Mouse (Mus musculus) embryonic stem cell, embryonic (primary cell): ENCODE measurements around the gene Hook2.

ENCODE experiments used
- CTCF ChIA-PET, 4 experiments: fragments of 300-600 bp in 2 of 4; fragments of 350-600 bp in 2 of 4; sonication (Branson Sonifier 250); formaldehyde crosslinking; loops; one replicate each; lab custom pipeline; 2022; ENCODE audit warnings: inconsistent platforms in 2 of 4; lab: Charles Lee
- POLR2A ChIA-PET, 4 experiments: fragments of 300-600 bp in 2 of 4; fragments of 350-600 bp in 2 of 4; sonication (Branson Sonifier 250); formaldehyde crosslinking; loops; one replicate each; lab custom pipeline; 2022; ENCODE audit warnings: antibody characterized with exemption in 4 of 4, inconsistent platforms in 1 of 4; lab: Charles Lee

Gene Hook2

GRCm38 (mm10) chr8:85025098-85025932 is 34.9 kb downstream of the Hook2 start, which contains the start of gene Asna1:
Asna1 (minus strand) TSS chr8:85025281.
- ChIA-PET CTCF (interaction anchor here in 2 of 4 experiments (0.5 to 2.1 kb wide), 6 partner anchors 9 to 51 kb away, joined by 3 to 16 read pairs (median 3); partner anchors contain the start of gene Tnpo2 (in 1 of the 2)), POLR2A (interaction anchor here (0.6 to 21.2 kb wide), 61 partner anchors 9 to 376 kb away, joined by 3 to 488 read pairs (median 6); partner anchors contain the start of genes Tnpo2 (in 4 of the 4), Dhps (in 3 of the 4), Hook2 (in 3 of the 4) and Junb (in 3 of the 4))

DNA sequence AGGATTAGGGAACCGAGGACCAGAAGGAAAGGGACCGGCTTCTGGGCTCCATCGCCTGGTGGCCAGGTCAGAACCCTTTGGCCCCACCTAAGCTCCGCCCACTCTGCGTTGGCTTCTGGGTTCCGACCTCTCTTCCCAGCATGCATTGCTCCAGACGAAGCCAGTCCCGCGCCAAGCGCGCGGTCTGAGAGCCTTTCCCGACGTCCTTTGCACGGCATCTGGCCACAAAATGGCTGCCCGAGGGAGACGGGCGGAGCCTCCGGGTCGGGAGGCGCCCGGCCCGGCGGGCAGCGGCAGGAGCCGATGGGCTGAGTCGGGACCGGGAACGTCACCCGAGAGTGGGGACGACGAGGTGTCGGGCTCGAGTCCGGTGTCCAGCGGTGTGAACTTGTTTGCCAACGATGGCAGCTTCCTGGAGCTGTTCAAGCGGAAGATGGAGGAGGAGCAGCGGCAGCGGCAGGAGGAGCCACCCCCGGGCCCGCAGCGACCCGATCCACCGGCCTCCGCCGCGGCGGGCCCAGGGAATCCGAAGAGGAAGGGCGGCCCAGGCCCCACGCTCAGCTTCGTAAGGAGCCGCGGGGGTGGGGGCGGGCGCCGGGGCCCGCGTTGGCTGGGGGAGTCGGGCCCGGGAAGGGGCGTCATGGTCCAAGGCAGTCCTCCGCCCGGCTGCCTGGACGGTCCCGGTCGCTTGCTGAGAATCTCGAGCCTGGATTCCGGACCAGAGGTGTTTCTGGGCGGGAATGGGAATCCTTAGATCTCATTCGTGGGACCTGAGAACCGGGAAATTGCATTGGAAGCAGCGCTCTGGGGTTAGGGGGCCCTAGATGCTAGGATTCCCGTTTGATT is 36.5 kb downstream of the Hook2 start, which contains the start of gene Trir:
Trir (plus strand) TSS at position 154 of the 846 bp plus-strand sequence.
- POLR2A ChIA-PET = interaction anchor here (0.5 to 21.2 kb wide), 96 partner anchors 8 to 542 kb away, joined by 3 to 488 read pairs (median 5); partner anchors contain the start of genes Dhps (in 4 of the 4), Hook2 (in 3 of the 4), Junb (in 3 of the 4) and Man2b1 (in 3 of the 4)

DNA sequence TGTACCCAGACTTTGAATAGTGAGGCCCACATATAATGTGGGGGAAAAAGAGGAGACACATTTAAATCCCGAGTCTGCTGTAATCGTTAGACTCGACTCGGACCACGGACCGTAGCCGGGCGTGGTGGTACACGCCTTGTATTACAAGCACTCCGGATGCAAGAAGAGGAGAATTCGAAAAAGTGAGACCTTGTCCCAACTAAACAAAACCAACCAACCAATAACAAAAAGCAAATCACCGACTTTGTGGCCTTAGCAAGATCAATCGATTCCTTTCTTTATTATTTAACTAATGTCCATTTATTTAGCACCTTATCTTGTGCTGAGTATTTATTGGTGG is 37.1 kb downstream of the Hook2 start:
- ChIA-PET POLR2A (interaction anchor here (0.6 to 21.2 kb wide), 34 partner anchors 9 to 445 kb away, joined by 3 to 488 read pairs (median 14); partner anchors contain the start of genes Tnpo2 (in 4 of the 4), Junb (in 3 of the 4), Best2 (in 2 of the 4) and Calr (in 2 of the 4)), CTCF (interaction anchor here in 1 of 4 experiments (1.3 to 1.5 kb wide), 2 partner anchors 14 to 52 kb away, joined by 4 to 9 read pairs; partner anchors contain the start of gene Best2)

More for the DNA sequence above, 36.5 kb downstream of the Hook2 start, which contains the start of gene Trir:
- CTCF ChIA-PET = interaction anchor here in 3 of 4 experiments (0.9 to 2.1 kb wide), 10 partner anchors 13 to 124 kb away, joined by 3 to 16 read pairs (median 4); partner anchors contain the start of gene Best2 (in 1 of the 3)

DNA sequence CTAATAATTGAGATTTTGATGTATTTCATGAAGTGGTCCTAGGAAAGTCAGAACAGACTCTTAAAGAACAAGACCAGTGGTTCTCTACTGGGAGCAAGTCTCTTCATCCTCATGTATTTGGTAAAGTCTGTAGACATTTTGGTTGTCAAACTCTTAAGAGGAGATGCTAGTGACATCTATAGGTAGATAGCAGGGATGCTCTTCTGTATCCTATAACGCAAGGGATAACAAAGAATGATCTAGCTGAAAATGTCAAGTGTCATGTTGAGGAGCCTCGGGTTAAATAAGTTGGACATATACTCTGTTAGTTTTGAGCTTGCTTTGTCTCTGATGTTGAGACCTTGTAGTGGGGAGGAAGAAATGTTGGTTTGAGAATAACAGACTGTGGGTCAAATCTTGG is 37.5 kb downstream of the Hook2 start:
- CTCF ChIA-PET = no interaction called here
- POLR2A ChIA-PET = interaction anchor here (0.6 to 21.2 kb wide), 13 partner anchors 9 to 52 kb away, joined by 3 to 488 read pairs (median 9); partner anchors contain the start of genes Tnpo2 (in 4 of the 4), Best2 (in 2 of the 4) and Dhps (in 1 of the 4)

DNA sequence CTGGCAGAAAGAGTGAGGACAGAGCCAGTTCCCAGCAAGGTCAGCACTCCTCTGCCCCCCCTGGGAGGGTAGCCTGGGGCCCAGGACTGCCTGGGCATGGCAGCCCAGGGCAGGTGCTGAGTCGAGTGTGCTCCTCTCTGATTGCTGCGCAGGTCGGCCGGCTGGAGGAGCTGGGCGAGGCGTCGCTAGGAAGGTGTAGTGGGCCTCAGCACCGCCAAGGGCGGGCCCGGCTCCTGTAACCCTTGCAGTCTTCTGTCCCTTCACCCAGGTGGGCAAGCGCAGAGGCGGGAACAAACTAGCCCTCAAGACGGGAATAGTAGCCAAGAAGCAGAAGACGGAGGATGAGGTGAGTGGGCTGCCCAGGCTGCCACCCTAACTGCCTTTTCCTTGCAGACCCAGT is 38.9 kb downstream of the Hook2 start:
- CTCF ChIA-PET = interaction anchor here in 1 of 4 experiments (1.0 kb wide), 1 partner anchor 16 kb away, joined by 3 read pairs; no protein-coding TSS in a partner anchor
- POLR2A ChIA-PET = interaction anchor here in 3 of 4 experiments (0.6 to 21.2 kb wide), 21 partner anchors 8 to 126 kb away, joined by 3 to 488 read pairs (median 3); partner anchors contain the start of genes Dhps (in 3 of the 3), Best2 (in 2 of the 3), Tnpo2 (in 2 of the 3) and Wdr83os (in 2 of the 3)

GRCm38 (mm10) chr8:85032622-85033311 is 42.4 kb downstream of the Hook2 start:
- ChIA-PET CTCF (interaction anchor here in 1 of 4 experiments (1.6 kb wide), 1 partner anchor 59 kb away, joined by 3 read pairs; no protein-coding TSS in a partner anchor), POLR2A (interaction anchor here in 3 of 4 experiments (0.6 to 21.2 kb wide), 18 partner anchors 9 to 276 kb away, joined by 3 to 488 read pairs (median 6); partner anchors contain the start of genes Dhps (in 2 of the 3), Best2 (in 1 of the 3), Calr (in 1 of the 3) and Hook2 (in 1 of the 3))

GRCm38 (mm10) chr8:85033867-85034266 is 43.5 kb downstream of the Hook2 start:
- ChIA-PET POLR2A (interaction anchor here in 3 of 4 experiments (0.6 to 21.3 kb wide), 24 partner anchors 9 to 187 kb away, joined by 3 to 488 read pairs (median 14); partner anchors contain the start of genes Dhps (in 3 of the 3), Asna1 (in 2 of the 3), Calr (in 2 of the 3) and Junb (in 2 of the 3)), CTCF (interaction anchor here in 3 of 4 experiments (0.9 to 1.4 kb wide), 3 partner anchors 21 to 60 kb away, joined by 4 to 6 read pairs (median 5); no protein-coding TSS in a partner anchor)

DNA sequence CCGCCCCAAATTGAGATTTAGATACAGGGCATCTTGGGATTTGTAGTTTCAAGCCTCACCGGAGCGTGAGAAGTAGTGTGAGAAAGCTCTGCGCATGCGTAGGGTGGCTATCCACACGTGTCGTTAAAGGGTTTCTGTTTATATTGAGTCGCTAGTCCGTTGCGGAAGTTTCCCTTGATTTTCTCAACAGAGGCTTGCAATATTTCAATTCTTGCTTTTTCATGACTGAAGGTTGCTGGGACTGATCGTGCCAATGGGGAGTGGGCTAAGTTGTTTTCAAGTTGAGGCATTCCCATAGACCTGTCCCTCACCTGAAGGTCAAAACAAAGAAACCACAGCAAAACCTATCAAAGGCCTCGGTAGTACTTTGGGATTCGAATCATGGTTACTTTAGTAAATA is 44.4 kb downstream of the Hook2 start:
- POLR2A ChIA-PET = interaction anchor here (0.6 to 21.3 kb wide), 46 partner anchors 8 to 188 kb away, joined by 3 to 488 read pairs (median 6); partner anchors contain the start of genes Trir (in 4 of the 4), Asna1 (in 3 of the 4), Dhps (in 3 of the 4) and Gm5741 (in 3 of the 4)
- CTCF ChIA-PET = interaction anchor here (0.5 to 1.4 kb wide), 6 partner anchors 11 to 459 kb away, joined by 3 to 7 read pairs (median 5); no protein-coding TSS in a partner anchor

DNA sequence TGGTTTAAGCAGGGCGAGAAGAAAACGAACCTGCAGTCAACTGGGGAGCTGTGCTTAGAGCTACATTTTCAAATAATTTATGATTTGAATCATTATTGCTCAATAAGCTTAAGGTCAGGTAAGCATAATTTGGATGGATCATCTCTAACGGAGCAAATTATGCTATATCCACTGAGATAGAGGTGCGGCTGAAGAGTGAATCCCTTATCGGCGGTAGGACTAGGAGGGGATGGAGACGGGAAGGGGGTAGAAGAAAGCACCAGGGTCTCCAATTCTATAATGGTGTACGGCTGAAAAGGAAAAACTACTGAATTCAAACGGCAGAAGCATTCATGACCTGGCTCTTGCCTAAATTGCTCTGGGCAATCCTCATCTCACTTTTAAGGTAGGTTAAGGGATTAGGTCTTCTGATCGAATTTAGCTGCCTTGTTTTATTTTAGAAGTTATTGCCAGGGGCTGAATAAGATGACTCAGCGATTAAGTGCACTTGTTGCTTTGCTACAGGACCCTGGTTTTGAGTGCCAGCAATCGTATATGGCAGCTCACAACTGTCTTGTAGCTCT is 44.8 kb downstream of the Hook2 start:
- POLR2A ChIA-PET = interaction anchor here (0.6 to 21.3 kb wide), 50 partner anchors 8 to 188 kb away, joined by 3 to 488 read pairs (median 12); partner anchors contain the start of genes Dhps (in 4 of the 4), Trir (in 4 of the 4), Asna1 (in 3 of the 4) and Gm5741 (in 3 of the 4)
- CTCF ChIA-PET = interaction anchor here (0.5 to 1.4 kb wide), 5 partner anchors 11 to 458 kb away, joined by 3 to 7 read pairs (median 5); no protein-coding TSS in a partner anchor

- ChIA-PET POLR2A (interaction anchor here (0.5 to 21.3 kb wide), 73 partner anchors 7 to 515 kb away, joined by 3 to 488 read pairs (median 9); partner anchors contain the start of genes Asna1 (in 3 of the 4), Calr (in 3 of the 4), Dhps (in 3 of the 4) and Fbxw9 (in 3 of the 4)), CTCF (interaction anchor here in 2 of 4 experiments (1.4 to 2.2 kb wide), 2 partner anchors 28 to 41 kb away, joined by 3 to 11 read pairs; no protein-coding TSS in a partner anchor)
Observed at GRCm38 (mm10) chr8:85035728-85036310, 45.4 kb downstream of the Hook2 start.

GRCm38 (mm10) chr8:85036381-85036717 is 45.9 kb downstream of the Hook2 start:
- ChIA-PET POLR2A (interaction anchor here (0.5 to 21.3 kb wide), 101 partner anchors 8 to 1321 kb away, joined by 3 to 488 read pairs (median 7); partner anchors contain the start of genes Asna1 (in 4 of the 4), Dhps (in 4 of the 4), Calr (in 3 of the 4) and Farsa (in 3 of the 4)), CTCF (interaction anchor here (0.6 to 2.2 kb wide), 15 partner anchors 11 to 179 kb away, joined by 3 to 14 read pairs (median 4); partner anchors contain the start of genes Asna1 (in 1 of the 4), Farsa (in 1 of the 4), Fbxw9 (in 1 of the 4) and Gcdh (in 1 of the 4))

- POLR2A ChIA-PET = interaction anchor here (0.6 to 21.3 kb wide), 141 partner anchors 8 to 1581 kb away, joined by 3 to 488 read pairs (median 5); partner anchors contain the start of genes Asna1 (in 4 of the 4), Dhps (in 4 of the 4), Trir (in 4 of the 4) and Calr (in 3 of the 4)
- CTCF ChIA-PET = interaction anchor here (0.6 to 2.2 kb wide), 25 partner anchors 11 to 1872 kb away, joined by 3 to 14 read pairs (median 4); partner anchors contain the start of genes Fbxw9 (in 2 of the 4), Asna1 (in 1 of the 4), Farsa (in 1 of the 4) and Gcdh (in 1 of the 4)
Observed at GRCm38 (mm10) chr8:85036718-85037365, 46.4 kb downstream of the Hook2 start, which contains the start of gene Tnpo2. Tnpo2 (plus strand) TSS chr8:85036915.

DNA sequence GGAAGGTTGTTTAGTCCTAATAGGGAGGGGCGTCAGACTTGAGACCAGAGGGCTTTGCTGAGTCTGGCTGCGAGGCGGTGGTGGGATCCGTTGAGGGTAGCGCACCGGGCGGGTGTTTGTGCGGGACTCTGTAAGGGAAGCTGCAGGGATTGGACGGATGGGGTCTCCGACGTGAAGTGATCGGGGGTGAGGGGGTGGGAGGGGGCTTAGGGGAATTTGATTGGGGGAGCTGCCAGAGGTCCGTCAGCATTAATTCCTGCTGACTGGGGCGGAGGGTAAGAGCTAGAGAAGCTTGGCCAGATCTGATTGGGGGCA is 46.9 kb downstream of the Hook2 start:
- POLR2A ChIA-PET = interaction anchor here (0.6 to 21.3 kb wide), 127 partner anchors 7 to 1581 kb away, joined by 3 to 488 read pairs (median 5); partner anchors contain the start of genes Asna1 (in 4 of the 4), Dhps (in 4 of the 4), Trir (in 4 of the 4) and Calr (in 3 of the 4)
- CTCF ChIA-PET = interaction anchor here (0.7 to 2.2 kb wide), 21 partner anchors 12 to 1872 kb away, joined by 3 to 14 read pairs (median 4); partner anchors contain the start of genes Fbxw9 (in 2 of the 4), Asna1 (in 1 of the 4), Dhps (in 1 of the 4) and Hook2 (in 1 of the 4)
